ENCODE assay signal across 31 mouse cellular contexts in genomic region chr1:127045711-127046420, GRCm38 (mm10).
"Had no signal": no experiment of that assay in that cellular context is flagged by ENCODE, and none has a peak within 500 bp of the region (broad histone marks: within the 10 kb centered on the region; RNA-seq: fewer than 3 reads in every experiment).

No protein-coding gene starts in this region.

- ATAC-seq: liver, embryonic 12.5 days; liver, postnatal 0 days; lung, postnatal 0 days; midbrain, embryonic 13.5 days; midbrain, embryonic 15.5 days; midbrain, embryonic 16.5 days had no signal

- H3K27ac ChIP-seq: left cerebral cortex, adult 2 months; limb, embryonic 10.5 days; limb, embryonic 12.5 days; limb, embryonic 13.5 days; limb, embryonic 15.5 days; liver, embryonic 12.5 days; liver, embryonic 13.5 days; liver, embryonic 14.5 days; liver, embryonic 15.5 days; lung, embryonic 15.5 days; macrophage; midbrain, embryonic 10.5 days; midbrain, embryonic 12.5 days; midbrain, embryonic 13.5 days; midbrain, embryonic 15.5 days; neural tube, embryonic 12.5 days had no signal

- H3K9ac ChIP-seq: limb, embryonic 12.5 days; limb, embryonic 13.5 days; limb, embryonic 15.5 days; liver, embryonic 12.5 days; liver, embryonic 13.5 days; liver, embryonic 14.5 days; liver, embryonic 15.5 days; liver, postnatal 0 days; lung, embryonic 14.5 days; lung, embryonic 15.5 days; midbrain, embryonic 12.5 days; midbrain, embryonic 13.5 days; midbrain, embryonic 15.5 days; neural tube, embryonic 12.5 days had no signal

- H3K9me3 ChIP-seq: limb, embryonic 10.5 days; limb, embryonic 12.5 days; limb, embryonic 13.5 days; limb, embryonic 15.5 days; liver, embryonic 12.5 days; liver, embryonic 13.5 days; liver, embryonic 15.5 days; lung, embryonic 15.5 days; midbrain, embryonic 10.5 days; midbrain, embryonic 12.5 days; midbrain, embryonic 13.5 days; midbrain, embryonic 15.5 days; neural tube, embryonic 12.5 days had no signal

- H3K4me2 ChIP-seq: limb, embryonic 12.5 days; limb, embryonic 13.5 days; limb, embryonic 15.5 days; liver, embryonic 11.5 days; liver, embryonic 12.5 days; liver, embryonic 13.5 days; liver, embryonic 15.5 days; lung, embryonic 14.5 days; lung, embryonic 15.5 days; midbrain, embryonic 11.5 days; midbrain, embryonic 12.5 days; midbrain, embryonic 13.5 days; midbrain, embryonic 15.5 days; neural tube, embryonic 12.5 days had no signal

- H3K36me3 ChIP-seq: limb, embryonic 10.5 days; limb, embryonic 12.5 days; limb, embryonic 13.5 days; limb, embryonic 15.5 days; liver, embryonic 12.5 days; liver, embryonic 13.5 days; liver, embryonic 15.5 days; lung, embryonic 15.5 days; midbrain, embryonic 10.5 days; midbrain, embryonic 12.5 days; midbrain, embryonic 13.5 days; midbrain, embryonic 15.5 days; neural tube, embryonic 12.5 days had no signal

- H3K27me3 ChIP-seq: limb, embryonic 12.5 days; limb, embryonic 13.5 days; limb, embryonic 15.5 days; liver, embryonic 12.5 days; liver, embryonic 13.5 days; liver, embryonic 15.5 days; lung, embryonic 15.5 days; megakaryocyte, embryonic 14.5 days; midbrain, embryonic 12.5 days; midbrain, embryonic 13.5 days; midbrain, embryonic 15.5 days; neural tube, embryonic 12.5 days had no signal

- H3K4me1 ChIP-seq: limb, embryonic 10.5 days; limb, embryonic 12.5 days; limb, embryonic 13.5 days; limb, embryonic 15.5 days; liver, embryonic 12.5 days; liver, embryonic 13.5 days; liver, embryonic 15.5 days; lung, embryonic 15.5 days; midbrain, embryonic 10.5 days; midbrain, embryonic 12.5 days; midbrain, embryonic 13.5 days; midbrain, embryonic 15.5 days; neural tube, embryonic 12.5 days had no signal

- DNase-seq: left cerebral cortex, postnatal 4 days; liver, embryonic 13.5 days; liver, postnatal 0 days; lung, adult 18-20 months; lung, adult 2 months; lung, embryonic 14.5 days; lung, postnatal 10 days; lung, postnatal 14 days; lung, postnatal 36 days; lung, postnatal 4 days had no signal

- H3K4me3 ChIP-seq: left cerebral cortex, adult 2 months; limb, embryonic 10.5 days; limb, embryonic 12.5 days; limb, embryonic 13.5 days; limb, embryonic 15.5 days; liver, embryonic 12.5 days; liver, embryonic 13.5 days; liver, embryonic 15.5 days; lung, embryonic 15.5 days; megakaryocyte, embryonic 14.5 days; midbrain, embryonic 10.5 days; midbrain, embryonic 12.5 days; midbrain, embryonic 13.5 days; midbrain, embryonic 15.5 days; myocyte; neural tube, embryonic 12.5 days had no signal
